Mouse (Mus musculus) embryonic facial prominence, embryonic 15.5 days (tissue): ENCODE measurements around the gene Gm2026. TPM values are rescaled to one million over a fixed set of nuclear protein-coding genes. Genes with fewer than 3 reads are reported as not detected.
"Not testable (repeated sequence)": the region's sequence is repeated elsewhere in the genome, so short reads cannot be mapped to it uniquely, and the experiment has no call there.

Experiments
- ATAC-seq: fragments of 200-750 bp; cut with Nextera tagmentation; 2 replicates; pipeline ENCODE4 v1.8.0; 2017; ENCODE audit warnings: low read depth, moderate TSS enrichment; ENCODE audit not compliant: insufficient number of reproducible peaks, low FRiP score, low TSS enrichment
- H3K27ac ChIP-seq: fragments of 300-500 bp; sonication (generic); replicated peaks from 2 replicates; pipeline ENCODE4 v1.5.1; 2015; ENCODE audit warnings: mild to moderate bottlenecking, inconsistent platforms
- H3K27me3 ChIP-seq: fragments of 300-500 bp; sonication (generic); 2 replicates; pipeline ENCODE4 v1.6.1; 2015; ENCODE audit warnings: inconsistent platforms
- H3K36me3 ChIP-seq: fragments of 300-500 bp; sonication (generic); 2 replicates; pipeline ENCODE4 v1.6.1; 2015; ENCODE audit warnings: mild to moderate bottlenecking, inconsistent platforms
- H3K4me1 ChIP-seq: fragments of 300-500 bp; sonication (generic); 2 replicates; pipeline ENCODE4 v1.6.1; 2015; ENCODE audit warnings: inconsistent platforms
- H3K4me2 ChIP-seq: fragments of 300-500 bp; sonication (generic); replicated peaks from 2 replicates; pipeline ENCODE4 v1.6.1; 2015; ENCODE audit warnings: mild to moderate bottlenecking, inconsistent platforms
- H3K4me3 ChIP-seq: fragments of 300-500 bp; sonication (generic); replicated peaks from 2 replicates; pipeline ENCODE4 v1.5.1; 2015; ENCODE audit warnings: mild to moderate bottlenecking, inconsistent platforms
- H3K9ac ChIP-seq: fragments of 300-500 bp; sonication (generic); 2 replicates; pipeline ENCODE4 v1.6.1; 2015; ENCODE audit warnings: inconsistent platforms
- H3K9me3 ChIP-seq: fragments of 300-500 bp; sonication (generic); replicated peaks from 2 replicates; pipeline ENCODE4 v1.6.1; 2016; ENCODE audit warnings: inconsistent platforms
- WGBS: fragments of 180-500 bp; shearing (Covaris S2); methylation state at CpG from one replicate; pipeline ENCODE4 v1.1.7; 2015; 5-methylcytosine and 5-hydroxymethylcytosine counted together
- polyA plus RNA-seq: library from polyadenylated mRNA; unstranded; fragments of >200 nt; fragmentation: Nextera tagmentation; extraction: Ambion mirVana; gene quantifications from 2 replicates; pipeline ENCODE4 v1.2.1, GENCODE M21; 2015

The Gm2026 gene
- 24.2 and 25.3 TPM in 2 replicates for polyA plus RNA-seq

DNA sequence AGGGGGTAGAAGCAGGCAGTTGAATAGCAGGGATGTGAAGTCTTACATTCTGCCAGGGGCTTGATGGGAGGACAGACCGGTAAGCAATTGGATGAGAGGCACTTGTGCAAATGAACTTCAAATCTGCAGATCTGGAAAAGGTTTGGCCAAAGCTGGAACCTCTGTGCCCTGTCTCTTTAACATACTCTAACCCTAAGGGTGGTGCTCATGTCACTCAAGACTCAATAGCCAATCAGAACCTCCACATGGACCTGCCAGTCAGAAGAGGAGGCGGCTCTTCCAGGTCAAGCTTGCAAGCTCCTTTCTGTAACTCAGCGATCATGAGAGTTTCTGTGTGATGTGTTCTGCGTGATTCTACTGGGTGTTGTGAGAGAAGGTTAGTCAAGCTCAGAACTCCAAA is at the start of gene Gm2026:
Gene Gm2026, plus strand, starts transcription at position 301 of the 400 bp plus-strand sequence.
- not testable (repeated sequence) for H3K27ac ChIP-seq, H3K36me3 ChIP-seq, H3K4me1 ChIP-seq, H3K9me3 ChIP-seq, H3K4me2 ChIP-seq, ATAC-seq, H3K27me3 ChIP-seq, H3K9ac ChIP-seq, H3K4me3 ChIP-seq
- no CpG with 5 or more reads among the region's 4 CpGs for WGBS

- H3K9ac ChIP-seq, H3K27ac ChIP-seq, ATAC-seq, H3K4me3 ChIP-seq, H3K9me3 ChIP-seq, H3K4me1 ChIP-seq, H3K4me2 ChIP-seq, H3K36me3 ChIP-seq, H3K27me3 ChIP-seq: not testable (repeated sequence)
- WGBS = no CpG with 5 or more reads among the region's 6 CpGs
Observed at GRCm38 (mm10) chr2:175931000-175931399, 34.1 kb upstream of the Gm2026 start, which contains the start of gene Zfp966. Gene Zfp966 (minus strand): TSS chr2:175931100.

Other genes with a start within 250 kb of the Gm2026 start
- not detected in 2 replicates for gene Gm2007, start 223.8 kb upstream of the Gm2026 start, polyA plus RNA-seq
- gene Gm14288, start 164.2 kb upstream of the Gm2026 start, polyA plus RNA-seq = 3.5 and 4.0 TPM in 2 replicates
- gene Gm6710, start 96.1 kb upstream of the Gm2026 start, polyA plus RNA-seq = 15.8 and 19.9 TPM in 2 replicates
- 2.7 and 2.8 TPM in 2 replicates for gene Zfp966, start 34.2 kb upstream of the Gm2026 start, polyA plus RNA-seq
- 1.3 and 1.4 TPM in 2 replicates for gene Gm2004, start 184.5 kb downstream of the Gm2026 start, polyA plus RNA-seq